Mouse (Mus musculus) cerebellum, adult 8-10 months (tissue): ENCODE data around the gene Hspa12a.
"Not testable (repeated sequence)": the region's sequence is repeated elsewhere in the genome, so short reads cannot be mapped to it uniquely, and the experiment has no call there.

Experiments
- DNase-seq: peaks from one replicate; pipeline ENCODE4 v3.0.0; 2022

The Hspa12a gene

GRCm38 (mm10) chr19:58908018-58908417, 35.4 kb downstream of the Hspa12a start:
- no peak for DNase-seq

DNA sequence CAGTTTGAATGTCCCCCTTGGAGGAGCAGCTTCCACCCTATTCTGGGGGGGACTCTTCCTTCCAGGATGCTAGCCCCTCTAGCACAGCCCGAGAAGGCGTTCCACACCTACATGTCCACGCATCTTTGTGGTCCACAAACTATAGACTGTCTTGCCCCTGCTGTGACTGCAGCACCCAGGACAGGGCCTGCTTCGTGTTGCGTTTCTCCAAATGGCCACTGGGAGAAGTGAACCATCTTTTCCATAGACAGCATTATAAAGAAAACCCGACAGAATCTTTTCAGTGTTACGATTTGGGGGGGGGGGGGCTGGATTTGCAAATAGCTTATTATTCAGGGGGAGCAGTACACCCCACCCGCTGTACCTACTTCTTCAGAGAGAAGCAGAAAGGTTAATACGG, 36.8 kb downstream of the Hspa12a start:
- DNase-seq: no peak

- peak; percentile 87 for DNase-seq
Measured at GRCm38 (mm10) chr19:58903899-58904327, 39.5 kb downstream of the Hspa12a start.

DNA sequence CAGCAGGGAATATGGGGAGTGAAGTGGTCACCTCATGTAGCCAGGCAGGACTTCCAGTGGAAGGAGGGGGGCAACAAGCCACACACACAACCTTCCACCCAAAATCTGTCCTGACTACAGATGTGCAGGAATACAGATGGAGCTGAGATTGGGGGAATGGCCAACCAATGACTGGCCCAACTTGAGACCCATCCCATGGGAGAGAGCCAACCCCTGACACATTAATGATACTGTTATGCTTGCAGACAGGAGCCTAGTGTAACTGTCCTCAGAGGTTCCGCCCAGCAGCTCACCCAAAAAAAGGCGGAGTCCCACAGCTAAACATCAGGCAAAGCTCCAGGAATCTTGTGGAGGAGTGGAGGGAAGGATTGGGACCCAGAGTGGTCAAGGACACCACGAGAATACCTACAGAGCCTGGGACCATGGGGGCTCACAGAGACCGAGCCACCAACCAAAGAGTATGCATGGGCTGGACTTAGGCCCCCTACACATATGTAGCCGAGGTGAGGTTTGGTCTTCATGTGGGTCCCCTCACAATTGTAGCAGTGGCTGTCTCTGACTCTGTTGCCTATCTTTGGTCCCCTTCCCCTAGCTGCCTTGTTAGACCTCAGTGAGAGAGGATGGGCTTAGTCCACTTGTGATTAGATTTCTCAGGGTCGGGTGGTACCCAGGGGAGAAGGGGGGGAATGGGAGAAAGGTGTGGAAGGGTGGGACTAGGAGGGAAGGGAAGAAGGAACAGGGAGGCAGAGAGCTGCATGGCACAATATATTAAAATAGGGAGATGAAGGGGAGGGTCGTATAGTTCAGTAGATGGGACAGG, 40.2 kb downstream of the Hspa12a start:
- no peak for DNase-seq

DNA sequence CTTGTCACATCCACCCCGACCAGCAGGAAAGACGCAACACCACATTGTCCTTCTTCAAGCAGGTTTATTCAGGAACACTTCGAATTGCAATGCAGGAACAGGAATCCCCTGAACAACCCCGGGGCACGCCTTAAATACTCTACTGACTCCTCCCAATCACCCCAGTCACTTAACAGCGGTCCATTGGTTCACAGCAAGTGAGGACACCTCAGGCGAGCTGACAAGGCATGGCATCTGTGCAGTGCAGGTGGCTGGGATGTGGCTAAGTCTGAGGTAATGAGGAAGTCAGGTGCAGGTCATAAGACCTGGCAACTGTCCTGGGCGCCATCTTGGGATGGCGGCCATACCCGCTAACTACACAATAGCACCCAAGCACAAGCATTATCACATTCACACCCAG, 43.0 kb downstream of the Hspa12a start:
- not testable (repeated sequence) for DNase-seq

DNA sequence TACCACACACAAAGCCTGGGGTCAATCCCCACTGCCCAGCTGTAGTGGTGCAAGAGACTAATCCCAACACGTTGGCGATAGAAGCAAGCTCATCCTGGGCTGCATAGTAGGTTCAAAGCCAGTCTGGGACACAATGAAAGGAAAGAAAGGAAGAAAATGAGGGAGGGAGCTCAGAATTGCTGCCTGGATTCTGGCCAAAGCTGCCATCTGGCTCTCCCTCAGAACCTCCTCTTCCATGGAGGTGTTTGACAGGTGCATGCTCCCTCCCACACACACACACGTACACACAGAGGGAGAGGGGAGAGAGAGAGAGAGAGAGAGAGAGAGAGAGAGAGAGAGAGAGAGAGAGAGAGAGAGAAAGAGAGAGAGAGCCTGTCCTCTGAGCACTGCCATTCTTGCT, 47.2 kb downstream of the Hspa12a start:
- peak; percentile 68 for DNase-seq

DNA sequence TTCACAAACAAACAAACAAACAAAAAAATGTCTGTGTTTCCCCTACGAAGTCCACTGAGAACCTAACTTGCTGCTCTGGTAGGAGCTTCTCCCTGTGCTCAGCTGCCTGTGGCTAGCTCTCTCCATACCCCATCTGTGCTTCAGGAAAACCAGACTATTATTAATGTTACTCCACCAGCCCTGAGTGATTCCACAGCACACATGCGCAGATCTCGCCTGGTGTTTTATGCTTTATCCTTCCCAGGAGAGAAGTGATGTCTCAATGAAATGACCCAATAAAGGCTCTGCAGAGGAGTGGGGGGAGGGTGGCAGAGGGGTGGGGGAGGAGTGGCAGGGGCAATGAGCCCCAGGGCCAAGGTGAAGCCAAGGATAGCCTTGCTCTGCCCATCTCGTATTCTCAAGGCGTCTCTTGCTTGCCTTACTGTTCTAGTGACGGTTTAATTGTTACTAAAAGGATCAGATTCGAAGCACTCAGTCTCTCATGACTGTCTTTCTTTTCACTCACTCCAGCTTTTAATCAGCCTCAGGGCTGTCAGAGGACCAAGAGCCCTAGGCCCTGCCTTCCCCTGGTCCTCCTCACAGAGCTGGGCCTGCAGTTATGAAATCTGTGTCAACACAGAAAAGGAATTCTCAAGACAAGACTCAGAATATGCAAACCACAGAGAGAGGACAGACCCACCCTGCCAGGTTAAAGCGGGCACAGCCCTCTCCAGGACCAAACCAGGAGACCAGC, 54.0 kb downstream of the Hspa12a start:
- DNase-seq: no peak

- DNase-seq: no peak
Measured at GRCm38 (mm10) chr19:58886467-58886866, 57.0 kb downstream of the Hspa12a start.

- peak; percentile 67 for DNase-seq
Measured at GRCm38 (mm10) chr19:58883451-58883850, 60.0 kb downstream of the Hspa12a start.

GRCm38 (mm10) chr19:58882336-58882735, 61.1 kb downstream of the Hspa12a start:
- DNase-seq: no peak

DNA sequence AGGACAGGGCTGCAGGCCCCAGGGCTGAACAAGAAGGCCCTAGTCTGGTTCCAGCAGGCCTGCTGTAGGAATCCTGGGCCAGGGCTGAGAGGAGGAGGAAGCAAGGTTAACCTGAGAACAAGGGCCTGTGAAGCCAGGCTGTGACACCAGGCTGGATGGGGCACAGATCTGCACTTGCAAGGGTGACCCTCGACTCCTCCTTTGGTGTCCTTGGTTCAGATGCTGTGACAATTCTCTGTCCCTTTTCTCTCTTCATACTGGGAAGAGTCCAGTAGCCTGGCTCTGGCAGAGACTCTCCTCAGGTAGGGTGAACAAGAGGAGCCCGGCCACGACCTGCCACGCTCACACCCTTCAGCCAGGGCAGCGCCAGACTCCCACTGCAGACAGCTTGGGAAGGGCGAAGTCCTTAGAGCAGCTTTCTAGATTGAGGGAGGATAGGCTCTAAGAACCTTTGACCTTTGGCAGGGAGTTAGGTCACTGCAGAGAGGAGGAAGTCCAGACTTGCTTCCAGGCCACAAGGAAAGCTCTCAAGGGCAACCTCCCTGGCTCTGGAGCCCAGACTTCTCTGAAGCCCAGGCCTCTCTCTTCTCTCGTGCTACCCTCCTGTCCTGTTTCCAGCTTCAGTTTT, 64.0 kb downstream of the Hspa12a start:
- no peak for DNase-seq

DNA sequence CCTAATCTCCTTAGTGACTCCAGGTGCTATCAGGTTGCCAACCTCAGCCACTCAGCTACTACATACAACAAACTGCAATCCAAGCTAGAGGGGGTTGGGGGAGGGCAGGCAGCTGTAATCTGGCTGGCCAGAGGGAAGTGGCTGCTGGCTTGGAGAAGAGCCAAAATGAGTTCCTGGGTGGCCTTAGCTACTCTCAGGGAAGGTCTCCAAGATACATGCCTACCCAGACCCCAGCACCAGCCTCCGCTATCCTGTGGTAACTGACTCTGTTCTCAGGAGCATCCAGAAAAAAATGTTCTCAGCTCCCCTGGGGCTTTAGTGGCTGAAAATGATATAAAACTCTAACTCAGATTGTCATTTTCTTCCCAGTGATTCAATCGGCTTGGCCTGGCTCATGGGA, 64.9 kb downstream of the Hspa12a start:
- no peak for DNase-seq

DNA sequence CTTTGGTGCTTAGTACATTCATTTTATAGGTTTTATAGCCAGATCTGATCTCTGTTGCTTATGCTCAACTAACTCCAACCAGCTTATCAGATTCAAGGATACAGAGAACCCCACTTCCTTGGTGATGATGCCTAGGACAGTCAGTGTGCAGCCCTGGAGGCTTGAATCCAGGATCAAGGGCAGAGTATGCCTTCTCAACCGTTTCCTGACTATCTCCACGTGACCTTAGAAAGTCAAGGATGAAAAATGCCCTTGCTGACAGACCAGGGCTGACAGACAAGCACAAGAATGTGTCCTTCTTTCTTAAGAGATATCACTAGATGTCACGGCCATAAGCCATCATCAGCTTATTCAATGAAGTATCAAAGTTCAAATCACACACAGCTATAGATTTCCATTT, 69.9 kb downstream of the Hspa12a start:
- no peak for DNase-seq

DNA sequence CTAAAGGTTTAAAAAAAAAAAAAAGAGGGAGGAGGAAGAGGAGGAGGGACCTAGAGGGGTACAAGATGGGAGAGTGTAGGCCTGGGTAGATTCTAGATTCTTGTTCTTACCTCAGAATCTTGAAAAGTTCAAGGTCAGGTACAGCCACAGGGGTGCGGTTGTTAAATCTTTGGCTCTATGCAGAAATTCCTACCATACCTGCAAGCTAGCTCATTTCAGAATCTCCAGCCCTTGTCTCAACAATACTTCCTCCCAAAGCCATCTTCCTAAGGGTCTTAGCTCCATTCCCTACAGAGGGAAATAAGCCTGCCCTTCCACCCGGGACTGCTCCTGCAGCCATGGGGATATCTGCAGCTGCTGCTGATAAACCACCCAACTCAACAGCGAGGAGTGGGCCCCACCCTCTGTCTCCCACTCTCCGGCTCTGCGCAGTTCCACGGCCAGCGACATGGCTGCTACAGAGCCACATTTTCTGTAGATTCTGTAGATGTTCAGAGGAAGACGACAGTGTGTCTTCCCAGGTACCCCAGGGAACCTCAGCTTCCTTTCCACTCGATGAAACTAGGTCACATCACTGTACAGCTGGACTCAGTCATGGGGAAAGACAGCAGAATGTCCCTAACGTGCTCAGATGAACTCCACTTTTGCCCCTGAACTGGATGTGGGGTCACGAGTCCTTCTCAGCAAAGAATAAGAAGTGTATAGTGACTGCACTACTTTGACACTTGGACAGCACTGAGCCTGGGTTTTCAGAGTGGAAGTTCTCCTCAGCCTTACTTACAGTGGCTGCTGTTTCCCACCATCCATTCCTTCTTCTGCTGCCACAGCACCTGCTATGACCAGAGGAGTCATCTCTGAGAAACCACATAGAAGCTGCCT, 70.8 kb downstream of the Hspa12a start:
- DNase-seq: no peak

- no peak for DNase-seq
Measured at GRCm38 (mm10) chr19:58871878-58872277, 71.6 kb downstream of the Hspa12a start.

- no peak for DNase-seq
Measured at GRCm38 (mm10) chr19:58866651-58867050, 76.8 kb downstream of the Hspa12a start.

- DNase-seq: no peak
Measured at GRCm38 (mm10) chr19:58865224-58865623, 78.2 kb downstream of the Hspa12a start.

DNA sequence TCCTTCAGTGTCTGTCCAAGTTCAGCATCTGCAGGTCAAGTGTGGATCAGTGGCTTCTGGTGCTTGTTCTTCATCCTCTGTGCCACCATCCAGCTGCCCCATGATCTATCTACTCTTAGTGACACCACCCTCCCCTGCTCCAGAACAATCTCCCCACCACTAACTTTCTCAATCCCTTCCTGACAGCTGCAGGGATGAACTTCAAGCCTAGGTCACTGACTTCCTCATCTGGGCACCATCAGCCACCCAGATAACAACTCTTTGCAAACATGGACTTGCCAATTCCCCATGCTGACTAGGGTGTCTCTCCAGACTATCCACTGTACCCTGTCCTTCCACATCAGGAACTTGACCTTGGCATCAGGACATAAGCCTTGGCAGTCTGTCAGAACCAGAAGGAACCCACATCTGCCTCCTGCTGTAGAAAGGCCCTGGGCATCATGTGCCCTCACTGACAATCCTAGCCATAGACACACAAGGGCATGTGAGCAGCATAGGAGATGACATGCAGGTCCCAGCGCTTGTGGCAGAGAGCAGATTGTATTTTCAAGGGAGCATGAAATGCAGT, 79.4 kb downstream of the Hspa12a start:
- DNase-seq: no peak

- no peak for DNase-seq
Measured at GRCm38 (mm10) chr19:58861174-58861760, 82.2 kb downstream of the Hspa12a start.

GRCm38 (mm10) chr19:58860255-58861173, 82.9 kb downstream of the Hspa12a start:
- DNase-seq: peak; percentile 83

DNA sequence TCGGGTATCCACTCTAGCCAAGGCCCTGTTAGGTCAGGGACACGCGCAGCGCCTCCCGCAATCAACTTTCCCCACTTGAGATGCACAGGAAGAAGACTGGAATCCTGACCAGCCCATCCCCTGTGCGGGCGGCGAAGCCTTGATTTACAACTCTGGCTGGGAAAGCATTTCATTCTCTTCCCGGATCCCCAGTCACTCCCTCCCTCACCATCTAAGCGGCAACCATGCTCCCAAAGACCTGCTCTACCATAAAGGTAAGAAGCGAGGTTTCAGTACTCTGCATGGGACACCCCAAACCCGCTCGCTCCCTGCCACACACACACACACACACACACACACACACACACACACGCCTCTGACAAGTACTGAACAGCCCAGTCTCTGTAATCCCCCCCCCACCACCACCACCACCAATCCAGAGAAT, 83.6 kb downstream of the Hspa12a start:
- peak; percentile 28 for DNase-seq
